Mouse (Mus musculus) thymus, postnatal 4 days (tissue): ENCODE measurements around the gene 1700088E04Rik.

Experiments used
- DNase-seq: peaks from one replicate; pipeline ENCODE4 v3.0.0; 2021

The 1700088E04Rik gene

DNA sequence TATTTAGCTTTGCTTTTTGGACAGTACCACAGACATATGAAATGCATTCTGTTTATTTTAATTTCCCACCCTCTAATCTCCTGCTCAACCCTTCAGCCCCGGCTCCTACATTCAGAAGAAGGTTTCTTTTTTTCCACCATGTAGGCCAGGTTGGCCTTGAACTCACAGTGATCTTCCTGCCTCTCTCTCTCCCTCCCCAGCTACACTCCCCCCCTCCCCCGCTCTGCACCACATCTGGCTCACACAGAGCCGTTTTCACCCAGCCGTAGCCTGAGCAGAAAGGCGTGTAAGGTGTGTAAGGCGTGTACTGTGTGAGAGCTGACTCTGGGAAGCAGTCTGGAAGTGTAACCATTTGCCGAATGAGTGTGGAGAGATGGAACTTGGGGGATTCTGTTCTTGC lies 11.7 kb downstream of the 1700088E04Rik start:
- DNase-seq, result no peak

DNA sequence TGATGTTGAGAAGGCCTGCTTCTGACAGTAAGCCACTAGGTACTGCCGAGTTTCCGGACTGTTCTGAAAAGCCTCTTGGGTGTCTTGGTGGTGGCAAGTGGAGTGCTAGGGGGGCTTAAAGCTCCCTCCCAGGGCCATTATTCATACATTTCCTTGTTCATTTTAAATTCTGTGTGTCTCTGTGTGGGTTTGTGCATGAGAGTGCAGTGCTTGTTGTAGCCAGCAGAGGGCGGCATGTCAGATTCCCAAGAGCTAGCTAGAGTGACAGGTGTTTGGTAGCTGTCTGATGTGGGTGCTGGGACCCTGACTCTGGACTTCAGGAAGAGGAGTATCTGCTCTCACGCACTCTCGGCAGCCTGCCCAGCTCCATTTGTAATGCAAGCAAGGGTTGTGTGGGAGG lies 12.8 kb downstream of the 1700088E04Rik start:
- DNase-seq, result peak; percentile 35

DNA sequence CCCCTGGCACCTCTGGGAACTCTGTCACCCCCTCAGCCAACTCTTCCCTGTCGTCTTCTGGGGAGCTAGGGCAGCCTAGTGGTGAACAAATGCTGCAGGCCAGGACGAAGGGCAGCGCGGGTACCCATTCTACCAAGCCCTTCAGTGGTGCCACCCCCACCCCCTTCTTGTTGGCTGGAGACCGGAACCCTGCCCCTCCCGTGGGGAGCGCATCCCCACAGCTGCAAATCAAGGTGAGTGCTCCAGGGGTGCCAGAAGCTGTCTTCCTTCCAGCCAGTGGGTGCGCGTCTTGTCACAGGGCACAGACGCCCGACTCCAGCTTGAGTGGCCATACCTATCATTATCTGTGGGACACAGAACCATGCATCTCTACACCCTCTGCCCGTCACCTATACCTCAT lies 14.0 kb downstream of the 1700088E04Rik start:
- DNase-seq, result no peak

DNA sequence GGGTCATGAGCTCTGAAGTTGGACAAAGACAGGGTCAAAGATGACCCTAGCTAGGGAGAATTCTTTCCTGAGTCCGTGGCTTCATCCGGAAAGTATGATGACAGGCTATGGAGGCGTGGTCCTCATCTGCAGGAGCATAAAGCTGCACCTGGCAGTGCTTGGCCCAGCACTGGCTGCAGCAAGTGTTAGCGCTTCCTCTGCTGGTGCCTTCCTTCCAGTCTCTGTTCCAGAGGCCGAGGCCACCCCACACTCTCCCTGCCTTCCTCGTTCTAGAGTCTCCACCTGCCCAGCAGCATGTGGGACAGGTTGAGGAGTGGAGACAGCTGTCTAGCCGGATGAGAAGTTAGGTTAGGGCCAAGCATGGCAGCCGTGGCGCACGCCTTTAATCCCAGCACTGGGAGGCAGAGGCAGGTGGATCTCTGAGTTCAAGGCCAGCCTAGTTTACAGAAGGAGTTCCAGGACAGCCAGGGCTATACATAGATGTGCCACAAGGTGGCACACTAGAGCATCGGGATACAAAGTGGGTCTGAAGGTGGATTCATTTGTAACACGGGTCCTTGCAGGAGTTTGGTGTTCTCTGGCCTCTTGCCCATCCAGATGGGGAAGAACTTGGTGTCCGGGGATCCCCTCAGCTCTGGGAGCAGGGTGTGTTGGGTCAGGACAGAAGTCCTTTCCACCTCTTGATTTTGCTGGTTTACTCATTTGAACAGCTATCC lies 14.7 kb downstream of the 1700088E04Rik start:
- DNase-seq, result peak; percentile 71

DNA sequence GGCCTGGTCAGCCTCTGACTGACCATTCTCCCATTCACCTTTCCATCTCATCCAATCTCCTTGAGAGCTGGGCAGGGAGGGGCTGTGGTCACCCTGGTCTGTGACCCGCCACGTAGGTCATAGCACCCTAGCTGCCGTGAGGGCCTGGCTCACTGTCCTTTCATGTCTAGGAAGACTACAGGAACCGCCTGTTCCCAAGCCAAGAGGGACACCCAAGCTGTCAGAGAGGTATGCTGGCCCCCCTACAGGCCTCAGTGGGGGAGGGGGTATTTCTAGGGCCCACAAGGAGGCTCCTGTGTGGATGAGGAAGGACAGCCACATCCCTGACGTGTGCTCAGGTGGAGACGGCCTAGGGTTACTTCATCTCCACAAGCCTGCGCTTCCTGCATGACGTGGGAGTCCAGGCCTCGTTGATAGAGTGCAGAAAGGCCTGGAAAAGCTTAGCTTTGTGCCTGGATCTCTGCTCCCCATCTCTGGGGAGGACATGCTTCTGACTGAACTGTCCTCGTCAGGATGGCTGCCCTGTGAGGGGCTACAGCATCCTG lies 16.6 kb downstream of the 1700088E04Rik start:
- no peak for DNase-seq

DNA sequence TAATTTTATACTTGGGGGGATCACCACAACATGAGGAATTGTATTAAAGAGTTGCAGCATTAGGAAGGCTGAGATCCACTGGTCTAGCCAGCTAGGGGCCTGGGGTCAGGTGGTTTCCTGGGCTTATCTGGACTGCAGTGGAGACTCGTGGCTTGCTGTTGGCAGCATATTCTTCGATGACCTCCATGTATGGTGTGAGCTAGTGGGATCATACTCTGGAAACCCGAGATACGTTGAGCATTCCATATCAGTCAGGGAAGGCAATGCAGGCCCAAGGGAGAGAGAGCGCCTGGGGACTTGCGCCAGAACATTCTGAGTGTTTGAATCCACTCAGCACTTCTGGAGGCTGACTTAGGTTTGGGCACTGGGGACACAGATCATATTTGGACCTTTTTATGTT lies 17.3 kb downstream of the 1700088E04Rik start:
- DNase-seq, result no peak

DNA sequence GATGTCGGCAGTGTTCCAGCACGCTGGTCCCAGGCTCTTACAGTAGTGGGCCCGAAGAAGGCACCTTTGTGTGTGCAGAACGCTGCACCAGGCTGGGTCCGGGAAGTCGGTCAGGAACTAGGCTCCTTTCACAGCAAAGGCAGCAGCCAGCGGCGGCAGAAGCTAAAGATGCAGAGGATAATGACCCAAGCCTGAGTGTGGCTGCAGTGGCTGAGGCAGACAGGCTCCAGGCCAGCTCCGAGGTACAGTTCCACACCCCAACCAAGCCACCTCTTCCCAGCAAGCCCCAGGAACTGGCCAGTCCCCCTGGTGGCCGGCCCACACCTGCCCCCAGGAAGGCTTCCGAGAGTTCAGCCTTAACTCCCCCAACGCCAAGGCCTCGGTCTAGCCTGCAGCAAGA lies 18.5 kb downstream of the 1700088E04Rik start:
- no peak for DNase-seq

DNA sequence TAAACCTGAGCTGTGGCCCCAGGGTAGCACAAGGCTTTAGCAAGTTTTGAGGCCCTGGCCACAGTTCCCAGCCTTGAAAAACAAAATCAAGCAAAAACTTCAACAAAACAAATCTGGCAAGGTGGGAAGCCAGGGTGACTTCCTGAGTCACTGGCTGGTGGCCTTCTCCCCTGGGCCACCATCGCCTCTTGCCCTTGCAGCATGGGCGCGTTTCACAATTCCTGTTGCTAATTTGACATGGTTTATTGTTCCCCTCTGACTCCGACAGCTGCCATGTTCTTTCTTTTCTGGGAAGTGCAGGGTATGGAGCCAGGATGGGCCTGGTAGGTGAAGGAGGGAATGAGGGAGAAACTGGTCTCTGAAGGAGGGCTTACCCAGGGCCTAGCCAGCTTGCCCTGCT lies 18.9 kb downstream of the 1700088E04Rik start:
- DNase-seq, result no peak

DNA sequence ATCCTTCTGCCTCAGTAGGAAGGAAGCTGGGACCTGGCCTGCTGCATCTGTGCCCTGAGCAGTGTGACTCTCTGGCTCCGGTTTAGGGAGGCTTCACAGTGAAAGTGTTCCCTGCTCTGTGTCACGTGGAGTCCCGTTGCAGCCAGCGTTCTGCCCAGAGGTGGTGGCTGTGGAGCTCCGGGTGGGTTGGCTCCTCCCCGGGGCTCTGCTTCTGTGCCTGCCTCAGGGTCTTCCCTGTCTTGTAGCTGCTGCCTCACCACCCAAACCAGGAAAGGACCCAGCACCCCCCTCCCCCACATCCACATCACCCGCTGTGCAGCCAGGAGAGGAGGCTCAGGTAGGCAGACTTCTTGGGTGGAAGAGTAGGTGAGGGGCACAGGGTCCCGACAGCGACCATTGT lies 21.6 kb downstream of the 1700088E04Rik start:
- DNase-seq, result no peak

DNA sequence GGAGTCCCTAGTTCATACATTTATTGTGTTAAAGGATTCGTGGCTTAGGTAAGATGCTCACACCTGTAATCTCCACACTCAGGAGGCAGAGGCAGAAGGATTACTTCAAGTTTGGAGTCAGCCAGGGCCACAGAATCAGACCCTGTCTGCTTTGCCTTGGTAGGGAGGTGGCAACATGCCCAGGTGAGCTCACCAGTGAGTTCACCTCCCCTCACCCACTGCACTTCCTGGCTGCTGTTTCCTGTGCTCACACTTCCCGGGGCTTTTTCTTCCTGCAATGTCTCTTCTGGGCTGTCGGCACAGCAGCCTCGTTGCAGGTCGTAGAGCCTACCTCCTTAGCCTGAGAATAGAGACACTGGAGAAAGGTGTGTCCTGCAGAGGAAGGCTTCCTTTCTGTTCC lies 25.8 kb downstream of the 1700088E04Rik start:
- peak; percentile 35 for DNase-seq

DNA sequence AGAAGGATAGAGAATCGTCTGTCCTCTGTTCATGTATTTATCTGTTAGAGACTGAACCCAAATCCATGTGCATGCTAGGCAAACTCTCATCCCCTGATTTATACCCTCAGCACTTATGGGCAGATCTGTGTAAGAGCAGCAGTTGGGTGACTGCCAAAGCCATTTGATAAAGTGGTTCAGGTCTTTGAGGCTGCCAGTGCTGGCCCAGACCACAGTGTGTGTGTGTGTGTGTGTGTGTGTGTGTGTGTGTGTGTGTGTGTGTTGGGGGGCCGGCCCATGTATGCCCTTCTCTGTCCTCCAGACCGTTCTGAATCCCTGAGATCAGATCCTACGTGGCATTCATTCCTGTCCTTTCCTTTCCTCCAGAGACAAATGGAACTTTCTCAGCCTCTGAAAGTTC lies 29.3 kb downstream of the 1700088E04Rik start:
- no peak for DNase-seq

DNA sequence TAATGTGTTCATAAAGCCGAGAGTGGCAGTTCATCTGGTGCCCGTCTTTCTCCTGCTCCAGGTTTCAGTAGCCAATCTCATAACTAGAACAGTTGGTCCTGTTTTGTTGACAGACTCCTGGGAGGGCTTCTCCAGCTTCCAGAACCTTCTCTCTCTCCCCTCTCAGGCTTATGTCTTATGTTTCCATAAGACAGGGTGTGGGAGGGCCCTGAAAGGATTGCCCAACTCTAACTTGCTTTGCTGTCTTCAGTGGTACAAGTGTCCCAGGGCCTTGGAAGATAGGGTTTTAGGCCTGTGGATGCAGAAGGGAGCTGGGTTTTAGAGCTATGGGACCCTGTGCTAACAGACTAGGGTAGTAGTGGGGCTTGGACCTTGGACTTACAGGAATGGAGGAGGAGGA lies 30.5 kb downstream of the 1700088E04Rik start:
- DNase-seq, result no peak

DNA sequence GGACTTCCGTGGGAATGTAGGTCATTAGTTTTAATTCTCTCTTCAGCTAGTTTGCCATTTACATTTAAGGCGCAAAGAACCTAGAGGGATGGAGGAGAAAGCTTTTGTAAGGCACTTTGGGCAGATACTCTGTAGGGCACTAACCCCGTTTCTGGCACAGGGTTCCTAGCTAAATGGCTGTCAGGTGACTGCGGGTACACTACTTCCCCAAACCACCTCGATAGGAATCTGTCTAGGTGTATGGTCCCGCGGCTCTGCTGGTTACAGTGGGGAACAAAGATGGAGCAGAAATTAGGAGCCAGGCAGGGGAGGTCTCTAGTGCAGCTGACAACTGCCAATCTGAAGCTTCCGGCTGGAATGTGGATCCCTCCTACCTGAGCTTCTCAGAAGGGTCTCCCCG lies 31.0 kb downstream of the 1700088E04Rik start:
- no peak for DNase-seq

DNA sequence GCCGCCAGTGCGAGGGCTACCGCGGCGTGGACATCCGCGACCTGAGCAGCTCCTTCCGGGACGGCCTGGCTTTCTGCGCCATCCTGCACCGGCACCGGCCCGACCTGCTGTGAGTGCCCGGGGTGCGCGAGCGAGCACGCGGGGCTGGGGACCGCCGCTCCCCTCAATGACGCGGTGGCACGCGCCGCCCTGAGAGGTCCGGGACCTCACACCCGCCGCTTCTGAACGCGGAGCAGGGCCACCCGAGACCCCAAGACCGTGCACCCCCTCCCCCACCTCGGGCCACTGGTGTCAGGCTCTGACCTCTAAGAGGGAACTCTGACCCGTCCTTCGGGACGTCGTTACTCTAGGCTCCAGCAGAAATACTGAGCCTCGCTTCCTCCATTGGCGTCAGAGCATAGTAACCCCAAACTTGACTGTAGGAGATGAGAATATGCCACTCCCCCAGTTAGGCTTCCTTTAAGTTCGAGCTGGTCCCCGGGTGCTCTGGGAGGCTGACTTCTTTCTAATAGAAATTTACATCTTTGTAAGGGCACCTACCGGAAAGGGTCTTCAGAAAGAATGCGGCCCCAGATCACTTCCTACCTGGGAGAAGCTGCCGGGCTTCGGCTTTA lies 31.6 kb downstream of the 1700088E04Rik start:
- peak; percentile 67 for DNase-seq

DNA sequence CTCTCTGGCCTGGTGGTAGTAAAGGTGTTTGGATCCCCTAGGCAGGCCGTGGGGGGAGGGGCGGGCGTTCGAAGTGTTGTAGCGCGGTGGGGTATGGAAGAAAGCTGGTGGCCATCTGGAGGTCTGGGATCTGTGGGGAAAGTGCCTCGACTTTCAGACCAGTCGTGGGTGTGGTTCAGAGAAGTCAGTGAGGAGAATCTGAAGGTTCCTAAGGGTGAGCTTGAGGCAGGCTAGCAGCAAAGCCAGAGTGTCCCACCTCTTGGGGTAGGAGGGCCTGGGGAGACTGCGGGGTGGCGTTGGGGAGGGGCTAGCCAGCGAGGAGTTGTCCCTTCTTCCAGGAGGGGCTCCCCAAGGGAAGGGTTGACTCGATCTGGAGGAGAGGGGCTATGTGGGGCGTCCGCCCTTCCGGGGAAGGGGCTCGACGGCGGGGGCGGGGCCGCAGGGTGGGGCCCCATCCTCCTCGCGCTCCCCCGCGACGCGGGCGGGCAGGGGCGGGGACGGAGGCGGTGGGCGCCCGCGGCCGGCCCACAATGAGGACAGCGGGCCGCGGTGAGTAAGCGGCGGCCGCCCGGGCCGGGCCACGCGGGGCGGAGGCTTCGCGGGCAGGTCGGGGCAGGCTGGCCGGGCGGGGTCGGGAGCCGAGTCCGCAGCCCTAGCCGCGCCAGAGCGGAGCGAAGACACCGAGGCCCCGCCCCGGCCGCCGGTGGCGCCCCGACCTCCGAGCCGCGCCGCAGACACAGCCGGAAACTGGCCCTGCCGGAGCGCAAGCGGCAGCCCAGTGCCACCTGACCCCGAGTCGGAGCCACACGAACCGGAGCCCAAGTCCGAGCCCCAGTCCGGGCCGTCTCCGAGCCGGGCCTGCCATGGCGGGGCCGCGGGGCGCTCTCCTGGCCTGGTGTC lies 32.4 kb downstream of the 1700088E04Rik start, which contains the start of gene Micall1:
Micall1 (plus strand) TSS at position 478 of the 900 bp plus-strand sequence.
- DNase-seq, result peak; percentile 81

DNA sequence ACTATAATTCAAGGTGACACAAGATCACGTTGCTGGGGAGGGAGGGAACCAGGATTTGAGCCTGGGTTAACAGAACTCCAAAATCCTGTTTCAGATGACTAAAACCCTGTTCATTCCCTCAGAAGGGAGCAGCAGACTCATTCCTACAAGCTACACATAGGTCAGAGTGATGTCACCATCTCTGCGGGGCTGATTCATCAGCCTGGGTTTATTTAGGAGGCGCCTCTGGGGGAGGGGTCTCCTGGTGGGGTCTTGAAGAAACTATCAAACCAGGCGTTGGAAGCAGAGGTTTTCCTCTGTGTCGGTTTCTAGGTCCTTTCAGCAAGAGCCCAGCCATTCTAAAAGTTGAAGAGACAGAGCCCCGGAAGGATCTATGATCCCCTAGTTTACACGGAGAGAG lies 33.1 kb downstream of the 1700088E04Rik start:
- no peak for DNase-seq

DNA sequence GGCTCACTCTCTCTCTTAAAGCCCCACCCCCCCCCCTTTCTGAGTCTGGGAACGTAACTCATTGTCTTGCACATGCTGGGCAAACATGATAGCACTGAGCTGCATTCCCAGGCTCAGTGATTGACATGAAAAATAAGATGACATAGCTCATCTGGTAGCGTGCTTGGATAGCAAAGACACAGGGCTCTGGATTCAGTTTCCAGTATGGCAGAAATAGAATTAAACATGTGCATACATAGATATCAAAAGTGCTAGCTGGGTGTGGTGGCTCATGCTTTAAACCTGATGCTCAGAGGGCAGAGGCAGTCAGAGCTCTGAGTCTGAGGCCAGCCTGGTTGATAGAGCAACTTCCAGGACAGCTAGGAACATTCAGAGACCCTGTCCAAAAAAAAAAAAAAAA lies 35.2 kb downstream of the 1700088E04Rik start:
- no peak for DNase-seq

DNA sequence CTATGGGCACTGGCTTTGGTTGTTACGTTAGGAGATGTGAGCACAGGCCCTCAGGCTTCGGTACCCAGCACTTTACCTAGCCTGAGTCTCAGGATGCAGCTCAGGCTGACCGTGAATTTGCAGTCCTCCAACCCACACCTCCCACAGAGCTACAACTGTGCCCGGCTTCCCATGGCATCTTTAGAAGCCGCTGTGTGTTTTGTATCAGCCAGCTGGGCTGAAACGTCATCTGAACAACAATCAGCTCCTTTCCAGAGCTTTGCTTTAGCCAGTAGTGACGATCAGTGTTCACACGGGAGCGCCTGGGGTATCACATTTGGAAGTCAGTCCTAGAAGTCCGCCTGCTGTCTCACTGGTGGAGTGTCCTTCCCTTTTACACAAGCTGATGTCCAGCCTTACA lies 37.8 kb downstream of the 1700088E04Rik start:
- no peak for DNase-seq

DNA sequence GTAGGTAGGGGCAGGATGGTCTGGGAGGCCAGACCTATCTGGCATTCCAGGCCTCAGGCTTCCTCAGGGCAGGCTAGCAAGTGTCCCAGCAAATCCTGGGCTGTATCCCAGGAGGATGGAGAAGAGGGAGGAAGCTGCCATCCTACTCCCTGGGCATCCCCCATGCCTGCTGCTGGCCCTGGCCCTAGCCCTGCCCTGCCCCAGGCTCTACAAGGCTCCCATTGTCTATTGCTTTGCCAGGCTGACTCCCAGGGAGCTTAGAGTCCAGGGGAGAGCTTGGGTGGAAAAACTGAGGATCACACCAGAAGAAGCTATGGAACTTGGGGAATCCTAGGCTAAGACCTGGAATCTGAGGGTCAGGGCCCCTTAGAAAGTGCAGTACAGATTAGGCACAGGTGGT lies 39.5 kb downstream of the 1700088E04Rik start:
- no peak for DNase-seq

DNA sequence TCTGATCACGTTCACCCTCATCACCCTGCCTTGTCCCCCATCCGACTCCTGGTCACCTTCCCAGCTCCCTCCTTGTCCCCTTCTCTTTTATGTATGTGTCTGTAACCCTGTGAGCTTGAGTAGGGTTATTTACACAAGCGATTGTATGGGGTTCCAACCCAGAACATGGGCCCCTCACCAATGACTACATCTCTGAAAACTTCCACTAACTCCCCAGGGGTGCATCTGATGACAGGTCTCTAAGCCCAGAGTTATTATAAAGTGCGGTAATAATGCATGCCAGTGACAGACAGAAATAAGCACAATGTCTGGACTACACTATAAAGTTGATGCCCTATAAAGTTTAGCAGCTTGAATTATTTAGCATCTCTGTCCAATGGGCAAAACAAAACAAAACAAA lies 40.7 kb downstream of the 1700088E04Rik start:
- no peak for DNase-seq

DNA sequence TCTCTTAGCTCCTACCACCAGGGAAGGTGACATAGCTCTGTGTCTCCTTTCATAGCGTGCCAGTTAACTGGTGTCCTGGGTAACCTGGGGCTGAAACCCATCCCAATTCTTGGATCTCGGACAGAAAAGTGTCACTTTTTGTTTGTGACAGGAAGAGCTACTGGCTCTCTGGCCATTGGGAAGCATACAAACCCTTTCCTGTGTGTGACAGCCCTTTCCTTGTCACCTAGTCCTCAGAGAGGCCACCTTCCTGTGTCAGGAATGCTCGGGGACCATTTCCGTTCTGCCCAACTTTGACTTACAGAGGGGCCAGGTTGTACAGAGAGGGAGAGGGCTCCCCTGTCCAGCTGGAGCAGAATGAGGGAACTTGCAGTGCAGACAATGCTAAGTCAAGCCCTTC lies 41.6 kb downstream of the 1700088E04Rik start:
- no peak for DNase-seq

DNA sequence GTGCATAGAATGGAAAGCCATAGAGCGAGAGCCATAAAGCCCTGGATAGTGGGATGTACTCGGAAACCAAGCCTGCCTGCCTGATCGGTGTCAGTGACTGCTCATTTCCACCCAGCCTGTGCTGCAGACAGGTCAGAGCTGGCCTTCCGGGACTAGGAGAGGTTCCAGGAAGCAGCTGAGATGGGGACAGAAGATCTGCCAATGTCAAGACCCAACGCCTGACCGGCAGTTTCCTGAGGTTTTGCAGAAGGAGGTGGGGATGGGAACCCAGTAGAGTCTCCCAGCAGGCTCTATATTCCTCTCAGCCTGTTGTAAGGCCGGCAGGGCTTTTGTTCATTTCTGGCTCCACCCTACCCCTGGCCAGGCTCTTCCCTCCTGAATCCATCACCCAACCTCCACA lies 42.2 kb downstream of the 1700088E04Rik start:
- no peak for DNase-seq

DNA sequence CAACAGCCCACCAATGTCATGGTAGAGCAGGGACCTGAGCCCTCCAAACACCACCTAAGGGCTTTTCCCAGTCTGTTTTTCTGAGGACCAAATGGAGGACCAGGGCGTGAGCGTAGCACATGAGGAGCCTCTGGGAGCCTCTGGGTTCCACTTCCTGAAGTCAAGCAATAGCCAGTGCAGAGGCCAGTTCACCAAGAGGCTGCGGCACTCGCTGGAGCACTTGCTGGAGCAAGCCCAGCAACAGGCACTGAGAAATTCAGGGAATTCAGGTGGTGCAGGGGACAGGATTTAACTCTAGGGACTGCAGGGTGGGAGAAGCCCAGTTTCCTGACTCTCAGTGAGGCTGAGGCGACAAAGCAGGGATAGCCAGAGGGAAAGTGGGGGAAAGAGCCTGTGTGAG lies 42.8 kb downstream of the 1700088E04Rik start:
- DNase-seq, result no peak
